Mouse (Mus musculus): ENCODE data around the gene Eif4b.

Gene Eif4b

DNA sequence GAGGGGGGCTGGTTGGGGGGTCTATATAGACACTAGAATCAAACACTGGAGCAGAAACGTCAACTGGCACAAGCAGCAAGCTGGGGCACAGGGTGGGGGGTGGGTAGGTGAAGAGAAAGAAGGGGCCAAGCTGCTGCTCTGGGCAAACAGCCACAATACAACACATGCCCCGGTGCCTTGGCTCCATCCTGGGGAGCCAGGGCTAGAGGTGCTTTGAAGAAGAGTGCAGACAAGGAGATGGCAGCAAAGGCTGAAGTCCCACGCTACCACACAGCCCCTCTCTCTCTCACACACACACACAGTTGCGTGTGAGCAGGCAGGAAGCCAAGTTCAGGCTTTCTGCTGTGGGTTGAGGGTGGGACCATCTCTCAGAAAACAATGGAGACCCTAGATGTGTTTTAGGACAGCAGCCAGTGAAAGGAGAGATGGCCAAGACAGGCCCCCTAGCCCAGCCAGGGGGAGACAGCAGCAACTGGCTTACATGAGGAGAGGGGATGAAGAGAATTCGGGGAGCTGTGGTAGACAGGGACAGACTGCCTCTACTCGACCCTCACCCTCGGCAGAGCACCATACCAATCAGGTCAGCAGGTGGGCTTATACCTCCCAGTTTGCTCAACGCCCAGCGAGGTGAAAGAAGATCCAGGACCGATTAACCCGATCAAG lies 43.3 kb downstream of the Eif4b start:
- DNase-seq (ENCODE audit: extremely low read depth, insufficient read length, low spot score): no peak

DNA sequence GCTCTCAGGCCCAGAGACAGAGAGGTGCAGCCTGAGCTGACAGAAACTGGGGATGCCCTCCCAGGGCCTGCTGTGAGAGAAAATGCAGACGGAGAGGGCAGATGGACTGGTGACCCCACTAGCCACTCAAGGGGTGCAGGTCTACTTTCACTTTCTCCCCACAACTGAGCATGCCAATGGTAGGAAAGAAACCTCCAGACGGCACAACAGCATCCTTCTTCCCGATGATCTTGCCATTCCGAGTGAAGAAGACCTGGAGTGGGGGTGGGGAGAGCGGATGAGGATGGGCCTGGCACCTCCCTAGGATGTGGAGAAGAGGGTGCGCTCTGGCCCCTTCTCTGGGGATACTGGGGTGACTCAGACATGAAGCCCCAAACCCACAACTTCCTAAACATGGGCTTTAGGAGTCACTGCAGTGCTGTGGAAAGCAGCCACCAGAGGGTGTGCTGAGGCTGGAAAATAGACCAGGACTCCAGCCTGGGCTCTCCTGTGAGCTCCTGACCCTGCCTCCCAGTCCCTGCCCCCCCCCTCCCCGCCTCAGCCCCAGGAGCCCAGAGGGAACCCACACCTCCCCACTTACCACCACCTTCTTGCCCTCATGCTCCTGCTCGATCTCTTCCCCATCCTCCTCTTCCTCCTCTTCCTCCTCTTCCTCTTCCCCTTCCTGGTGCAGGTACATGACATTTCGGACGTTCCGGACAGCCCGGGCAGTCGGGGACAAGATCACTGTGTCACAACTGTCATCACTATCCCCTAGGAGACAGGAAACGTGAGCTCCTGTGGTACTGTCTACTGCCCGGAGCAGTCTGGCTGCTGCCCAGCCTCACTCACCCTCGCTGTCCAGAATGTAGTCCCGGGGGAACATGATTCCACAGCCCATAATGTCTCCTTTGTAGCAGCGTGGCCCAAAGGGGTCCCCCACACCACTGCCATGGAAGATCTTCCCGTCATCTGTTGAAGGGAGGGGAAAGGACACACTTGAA lies 44.2 kb downstream of the Eif4b start:
- peak; percentile 55 for DNase-seq (ENCODE audit: extremely low read depth, insufficient read length, low spot score)

DNA sequence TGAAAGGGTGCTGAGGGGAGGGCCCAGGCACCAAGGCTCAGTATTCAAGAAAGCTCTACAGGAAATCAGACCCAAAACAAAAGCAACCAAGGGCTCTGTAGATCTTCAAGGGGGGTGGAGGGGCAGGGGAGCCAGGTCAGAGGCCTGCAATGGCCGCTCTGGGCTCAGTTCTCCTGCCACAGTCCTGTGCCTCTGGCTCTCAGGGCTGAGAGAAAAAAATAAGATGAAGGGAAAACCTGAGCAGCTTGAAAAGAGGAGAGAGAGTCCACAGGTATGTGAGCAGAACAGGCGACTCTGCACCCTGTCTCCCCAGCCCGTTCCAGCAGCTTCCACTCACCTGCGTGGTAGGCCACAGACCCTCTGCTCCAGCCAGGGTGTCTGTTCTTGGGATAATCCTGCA lies 45.0 kb downstream of the Eif4b start:
- DNase-seq (ENCODE audit: extremely low read depth, insufficient read length, low spot score): no peak

- DNase-seq (ENCODE audit: extremely low read depth, insufficient read length, low spot score): no peak
These were observed 45.7 kb downstream of the Eif4b start for GRCm38 (mm10) chr15:102119121-102119830.

DNA sequence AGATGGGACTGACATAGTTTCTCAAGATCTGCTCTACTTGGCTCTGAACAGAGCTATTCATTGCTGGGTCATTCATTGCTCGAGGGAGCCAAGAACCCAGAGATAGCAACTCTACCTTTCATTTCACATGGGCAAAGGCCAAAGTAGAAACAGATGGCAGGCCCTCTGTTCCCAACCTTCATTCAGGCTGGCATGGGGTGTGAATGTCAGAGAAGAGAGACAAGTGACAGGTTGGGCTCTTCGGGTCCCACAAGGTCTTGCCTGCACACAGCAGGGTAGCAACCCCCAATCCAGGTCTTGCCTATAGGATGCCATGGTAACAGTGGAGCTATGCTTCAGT lies 46.2 kb downstream of the Eif4b start:
- DNase-seq (ENCODE audit: extremely low read depth, insufficient read length, low spot score): no peak

- no peak for DNase-seq (ENCODE audit: extremely low read depth, insufficient read length, low spot score)
These were observed 47.0 kb downstream of the Eif4b start for GRCm38 (mm10) chr15:102120530-102120929.

- DNase-seq (ENCODE audit: extremely low read depth, insufficient read length, low spot score): no peak
These were observed 52.7 kb downstream of the Eif4b start for GRCm38 (mm10) chr15:102126303-102126702.

DNA sequence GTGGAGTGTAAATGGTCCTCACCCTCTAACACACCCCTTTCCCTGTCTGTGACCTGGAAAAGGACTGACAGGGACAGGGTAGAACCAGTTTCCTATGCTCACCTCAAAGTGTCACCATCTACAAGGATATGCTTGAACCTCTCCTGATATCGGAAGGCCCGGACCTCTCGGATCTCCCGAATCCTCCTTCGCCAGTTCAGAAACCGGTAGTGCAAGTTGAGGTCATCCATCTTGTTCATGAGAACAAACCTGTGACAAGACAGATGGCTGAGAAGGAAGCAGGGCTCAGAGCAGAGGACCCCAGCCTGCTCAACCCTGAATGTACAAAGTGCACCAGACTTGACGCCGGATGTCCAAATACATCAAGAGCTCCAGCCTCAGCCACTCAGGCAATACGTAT lies 59.7 kb downstream of the Eif4b start:
- no peak for DNase-seq (ENCODE audit: extremely low read depth, insufficient read length, low spot score)

DNA sequence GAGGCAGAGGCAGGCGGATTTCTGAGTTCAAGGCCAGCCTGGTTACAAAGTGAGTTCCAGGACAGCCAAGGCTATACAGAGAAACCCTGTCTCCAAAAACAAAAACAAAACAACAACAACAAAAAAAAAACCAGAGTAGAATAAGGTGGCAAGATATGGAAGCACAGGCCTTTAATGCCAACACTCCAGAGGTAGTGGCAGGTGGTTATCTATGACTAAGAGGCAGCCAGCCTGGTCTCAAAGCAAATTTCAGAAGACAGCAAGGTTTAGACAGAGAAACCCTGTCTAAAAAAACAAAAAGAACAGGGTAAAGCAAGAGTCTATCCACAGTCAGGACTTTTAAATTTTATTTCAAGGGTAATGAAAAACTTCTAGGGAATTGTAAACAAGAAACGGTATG lies 61.1 kb downstream of the Eif4b start:
- DNase-seq (ENCODE audit: extremely low read depth, insufficient read length, low spot score): no peak

DNA sequence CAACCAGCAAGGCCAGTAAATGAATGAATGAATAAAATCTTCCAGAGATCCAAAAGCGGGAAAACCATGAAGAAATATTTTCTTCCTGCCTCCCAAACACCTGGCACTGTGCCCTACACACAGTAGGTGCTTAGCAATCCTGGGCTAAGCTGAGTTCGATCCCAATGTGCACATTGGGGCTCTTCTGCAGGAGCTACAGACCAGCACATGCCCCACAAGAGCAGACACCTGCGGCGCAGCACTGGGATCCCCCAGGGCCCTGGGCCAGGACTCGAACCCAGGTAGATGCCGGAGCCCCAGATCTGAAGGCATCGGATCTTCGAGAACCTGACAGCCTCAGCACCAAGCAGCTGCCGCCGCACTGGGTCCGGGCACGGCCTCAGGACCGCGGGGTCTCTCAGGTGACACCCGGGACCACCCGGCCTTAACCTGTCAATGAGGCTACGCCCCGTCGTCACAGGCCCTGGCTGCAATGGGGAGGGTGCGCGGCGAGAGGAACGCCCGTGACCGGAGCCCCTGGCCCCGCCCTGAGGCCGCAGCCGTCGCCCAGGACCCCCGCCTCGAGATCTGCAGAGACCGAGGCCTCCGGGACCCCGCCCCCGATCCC lies 62.1 kb downstream of the Eif4b start:
- DNase-seq (ENCODE audit: extremely low read depth, insufficient read length, low spot score): no peak

GRCm38 (mm10) chr15:102136129-102136758 lies 62.7 kb downstream of the Eif4b start, which contains the start of gene Spryd3:
Spryd3 (minus strand) TSS chr15:102136234.
- peak; percentile 99 for DNase-seq (ENCODE audit: extremely low read depth, insufficient read length, low spot score)

DNA sequence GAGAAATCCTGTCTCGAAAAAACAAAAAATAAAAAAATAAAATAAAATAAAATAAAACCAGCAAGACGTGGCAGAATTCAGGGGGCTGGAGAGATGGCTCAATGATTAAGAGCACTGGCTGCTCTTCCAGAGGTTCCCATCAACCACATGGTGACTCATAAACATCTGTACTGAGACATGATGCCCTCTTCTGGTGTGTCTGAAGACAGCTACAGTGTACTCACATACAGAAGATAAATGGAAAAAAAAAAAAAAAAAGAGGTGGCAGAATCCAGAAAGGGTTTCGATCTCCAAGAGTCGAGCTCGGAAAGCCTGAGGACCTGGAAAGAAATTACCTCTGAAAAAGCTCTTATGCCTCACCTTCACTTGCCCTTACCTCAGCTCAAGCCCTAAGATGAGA lies 67.5 kb downstream of the Eif4b start:
- no peak for DNase-seq (ENCODE audit: extremely low read depth, insufficient read length, low spot score)

GRCm38 (mm10) chr15:102142914-102143912 lies 69.6 kb downstream of the Eif4b start:
- DNase-seq (ENCODE audit: extremely low read depth, insufficient read length, low spot score): peak; percentile 67

DNA sequence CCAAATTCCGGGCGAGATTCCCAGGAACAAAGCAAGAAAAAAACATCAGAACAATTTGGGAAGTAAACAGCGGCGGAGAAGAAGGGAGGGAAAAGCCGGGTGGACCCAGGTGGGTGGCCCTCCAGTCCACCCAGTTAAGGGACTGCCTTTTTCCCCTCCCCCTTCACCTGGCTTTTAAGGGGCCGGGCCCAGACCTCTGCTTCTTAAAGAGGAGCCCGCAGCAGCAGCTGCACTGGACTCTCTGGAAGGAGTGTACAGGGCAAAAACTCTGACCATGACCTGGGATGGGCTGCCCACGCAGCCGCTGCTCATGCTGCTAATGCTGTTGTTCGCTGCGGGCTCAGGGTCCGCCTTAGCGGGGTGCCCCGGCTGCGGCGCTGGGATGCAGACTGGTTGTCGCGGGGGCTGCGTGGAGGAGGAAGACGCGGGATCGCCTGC lies 70.7 kb downstream of the Eif4b start, which contains the start of gene Igfbp6:
TSS of gene Igfbp6 (plus strand) at position 89 of the 438 bp plus-strand sequence.
- peak; percentile 68 for DNase-seq (ENCODE audit: extremely low read depth, insufficient read length, low spot score)

DNA sequence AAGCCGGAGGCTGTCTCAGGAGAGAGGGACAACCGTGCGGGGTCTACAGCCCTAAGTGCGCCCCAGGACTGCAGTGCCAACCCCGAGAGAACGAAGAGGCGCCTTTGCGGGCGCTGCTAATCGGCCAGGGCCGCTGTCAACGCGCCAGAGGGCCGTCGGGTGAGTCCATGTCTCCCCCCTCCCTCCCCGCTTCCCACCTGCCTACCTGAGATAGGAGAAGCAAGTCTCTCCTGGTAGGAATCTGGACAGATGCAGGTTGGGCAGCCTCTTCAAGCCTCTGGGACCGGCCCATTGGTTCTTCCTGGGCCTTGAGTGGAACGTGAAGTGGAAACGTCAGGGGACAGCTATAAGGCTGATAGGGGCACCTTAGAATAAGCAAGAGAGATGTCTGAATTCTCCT lies 71.2 kb downstream of the Eif4b start:
- DNase-seq (ENCODE audit: extremely low read depth, insufficient read length, low spot score): no peak

- peak; percentile 85 for DNase-seq (ENCODE audit: extremely low read depth, insufficient read length, low spot score)
These were observed 71.8 kb downstream of the Eif4b start for GRCm38 (mm10) chr15:102145330-102145729.

- DNase-seq (ENCODE audit: extremely low read depth, insufficient read length, low spot score): no peak
These were observed 72.5 kb downstream of the Eif4b start for GRCm38 (mm10) chr15:102146089-102146488.

Measured in 3134 (cell line).